Mouse (Mus musculus) olfactory bulb, adult 2 months (tissue): ENCODE measurements around the gene Six3.

Experiments used
- CTCF ChIP-seq: fragments of 200-500 bp; IDR thresholded peaks from 2 replicates; pipeline ENCODE4 v1.5.1; 2012; ENCODE audit warnings: low read depth, mild to moderate bottlenecking, low read length, moderate library complexity; ENCODE audit not compliant: insufficient read depth
- POLR2A ChIP-seq: fragments of 200-500 bp; IDR thresholded peaks from 2 replicates; pipeline ENCODE4 v1.6.1; 2012; ENCODE audit warnings: mild to moderate bottlenecking, low read depth, low read length, moderate library complexity; ENCODE audit not compliant: insufficient read depth

DNA sequence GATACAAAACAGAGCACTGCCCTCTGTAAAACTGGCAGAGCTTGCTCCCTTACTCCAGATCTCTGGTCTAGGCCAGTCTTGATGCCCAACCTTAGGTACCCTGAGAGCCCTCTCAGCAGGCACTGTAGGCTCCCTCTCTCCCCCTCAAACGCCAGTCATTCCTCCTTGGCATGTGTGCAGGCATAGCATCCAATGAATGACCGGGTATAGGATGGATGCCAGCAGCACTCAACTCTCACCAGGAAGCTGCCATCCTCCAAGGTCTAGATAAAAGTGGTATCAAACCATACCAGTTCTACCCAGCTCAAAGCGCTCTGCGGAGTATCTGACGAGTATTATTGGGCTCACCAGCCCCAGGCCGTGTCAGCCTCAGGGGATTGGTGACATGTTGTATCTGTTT, 33.2 kb upstream of the Six3 start:
- TF ChIP-seq CTCF (no peak), POLR2A (no peak)
